Mouse (Mus musculus): ENCODE results near the gene Calu. TPM values are rescaled to one million over a fixed set of nuclear protein-coding genes. Genes with fewer than 3 reads are reported as not detected.

Gene Calu
- polyA plus RNA-seq, 1 experiment, result 183 TPM

DNA sequence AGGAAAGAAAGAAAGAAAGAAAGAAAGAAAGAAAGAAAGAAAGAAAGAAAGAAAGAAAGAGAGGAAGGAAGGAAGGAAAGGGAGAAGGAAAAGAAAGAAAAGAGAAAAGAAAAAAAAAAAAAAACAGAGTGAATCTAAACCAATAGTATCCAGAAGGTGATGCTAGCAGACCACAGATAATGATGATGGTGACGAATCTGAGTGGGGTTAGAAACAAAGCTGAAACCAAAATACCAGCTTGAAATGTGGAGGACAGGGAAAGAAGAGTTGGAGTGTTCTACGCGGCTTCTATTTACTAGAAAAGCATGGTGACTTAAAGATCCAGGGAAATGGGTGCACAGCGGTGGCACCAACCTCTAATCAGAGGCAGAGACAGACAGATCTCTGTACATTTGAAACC lies 43.9 kb downstream of the Calu start:
- H3ac ChIP-seq (ENCODE audit: control insufficient read depth, insufficient read length), result no peak overlapping the region
- no peaks in the 10 kb centered on the region for H3K79me2 ChIP-seq (ENCODE audit: control insufficient read depth, insufficient read depth)
- no peak overlapping the region for H3K4me3 ChIP-seq
- peak overlapping the region; percentile 42 for H3K4me2 ChIP-seq (ENCODE audit: low read depth)
- no peaks in the 10 kb centered on the region for H3K36me3 ChIP-seq (ENCODE audit: control insufficient read depth, insufficient read depth)
- no peaks in the 10 kb centered on the region for H3K27me3 ChIP-seq (ENCODE audit: control insufficient read depth, insufficient read depth, insufficient read length)
- TF ChIP-seq E2F4 (IDR thresholded peaks at IDR 0.05; ENCODE audit: insufficient read depth), result no peak
- no peak for TF ChIP-seq MYOG (IDR thresholded peaks at IDR 0.05; ENCODE audit: control insufficient read depth in 1 of 3, insufficient read depth in 1 of 3, insufficient read length in 2 of 3, low read depth in 2 of 3)
- TF ChIP-seq REST (IDR thresholded peaks at IDR 0.05; ENCODE audit: insufficient read depth, insufficient read length), result no peak
- no peak for TF ChIP-seq TCF3 (IDR thresholded peaks at IDR 0.05; ENCODE audit: insufficient read length, low read depth)
- TF ChIP-seq POLR2AphosphoS2 (IDR thresholded peaks at IDR 0.05; ENCODE audit: insufficient read length, low read depth), result no peak
- TF ChIP-seq MAX (IDR thresholded peaks at IDR 0.05; ENCODE audit: low read depth), result no peak
- TF ChIP-seq CEBPB (IDR thresholded peaks at IDR 0.05; ENCODE audit: insufficient read depth, poor library complexity, severe bottlenecking), result no peak
- TF ChIP-seq SRF (IDR thresholded peaks at IDR 0.05; ENCODE audit: control insufficient read depth, insufficient read length, low read depth), result no peak
- no peak for TF ChIP-seq USF1 (IDR thresholded peaks at IDR 0.05; ENCODE audit: low read depth)
- no peak for TF ChIP-seq TCF12 (IDR thresholded peaks at IDR 0.05; ENCODE audit: insufficient read depth, poor library complexity, severe bottlenecking)
- no peak for TF ChIP-seq POLR2A (IDR thresholded peaks at IDR 0.05; ENCODE audit: insufficient read length, low read depth)
- no peak for TF ChIP-seq MYOD1 (IDR thresholded peaks at IDR 0.05; ENCODE audit: control insufficient read depth in 1 of 3, insufficient read length in 2 of 3, low read depth in 2 of 3)

DNA sequence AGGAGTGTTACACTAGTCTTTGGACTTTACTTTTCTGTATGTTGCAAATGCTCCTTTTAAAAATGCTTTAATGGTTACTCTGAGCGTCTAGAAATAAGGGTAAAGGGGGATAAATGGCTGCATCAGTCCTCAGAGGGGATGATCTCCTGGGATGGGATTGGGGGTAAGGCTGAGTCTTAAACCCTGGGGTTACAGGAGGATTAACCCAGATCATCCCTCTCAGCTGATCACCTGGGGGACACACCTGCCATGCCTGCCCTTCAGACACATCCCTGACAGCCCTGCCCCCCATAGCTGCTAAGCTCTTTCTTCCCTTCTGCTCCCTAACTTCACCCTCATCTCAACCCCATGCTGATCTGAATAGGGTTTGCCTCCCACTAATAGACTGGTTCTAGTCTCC lies 46.4 kb downstream of the Calu start:
- H3K36me3 ChIP-seq (ENCODE audit: control insufficient read depth, insufficient read depth), result no peaks in the 10 kb centered on the region

DNA sequence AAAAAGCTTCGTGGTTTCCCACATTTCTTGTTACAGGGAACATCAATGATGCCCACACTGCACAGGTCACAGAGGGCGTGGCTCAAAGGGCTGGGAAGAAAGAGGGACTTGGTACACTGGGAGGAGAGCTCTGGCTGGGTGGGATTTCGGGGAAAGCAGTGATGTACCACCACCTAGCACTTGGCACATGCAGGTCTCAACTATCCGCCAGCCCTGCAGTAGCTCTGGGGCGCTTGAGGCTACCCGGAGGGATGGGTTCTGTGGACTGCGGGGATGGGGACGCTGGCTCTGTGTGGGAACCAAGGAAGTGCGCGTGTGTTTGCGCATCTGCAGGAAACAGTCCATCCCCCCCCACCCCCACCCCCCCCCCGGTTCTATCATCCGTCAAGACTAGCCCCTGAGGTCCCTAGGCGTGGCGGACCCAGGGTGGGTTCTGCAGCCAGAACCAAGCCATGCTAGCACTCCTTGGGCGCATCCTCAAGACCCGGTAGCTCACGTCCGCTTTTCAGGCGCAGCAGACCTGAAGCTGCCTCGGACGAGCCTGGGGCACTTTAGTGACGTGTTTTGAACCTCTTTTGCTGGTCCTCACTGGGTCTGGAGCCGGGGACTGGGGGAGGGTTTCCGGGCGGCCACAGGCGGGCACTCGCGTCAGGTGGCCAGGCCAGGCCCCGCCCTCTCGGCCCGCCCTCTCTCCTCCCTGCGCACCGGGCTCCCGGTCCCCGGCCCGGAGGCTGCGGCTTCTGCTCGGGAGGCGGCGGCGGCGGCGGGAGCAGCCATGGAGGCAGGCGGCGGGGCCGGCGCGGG lies 48.2 kb downstream of the Calu start, which contains the start of gene Ccdc136:
Gene Ccdc136 (plus strand): TSS at position 400 of the 804 bp plus-strand sequence.
- H3K4me3 ChIP-seq, result peak within 1 kb of the TSS; percentile 41
- TF ChIP-seq TCF12 (IDR thresholded peaks at IDR 0.05; ENCODE audit: insufficient read depth, poor library complexity, severe bottlenecking) (no peak), MYOG (IDR thresholded peaks at IDR 0.05; ENCODE audit: control insufficient read depth in 1 of 3, insufficient read depth in 1 of 3, insufficient read length in 2 of 3, low read depth in 2 of 3) (no peak), TCF3 (IDR thresholded peaks at IDR 0.05; ENCODE audit: insufficient read length, low read depth) (no peak), E2F4 (IDR thresholded peaks at IDR 0.05; ENCODE audit: insufficient read depth) (no peak), USF1 (IDR thresholded peaks at IDR 0.05; ENCODE audit: low read depth) (peak; percentile 52), POLR2A (IDR thresholded peaks at IDR 0.05; ENCODE audit: insufficient read length, low read depth) (peak; percentile 55)

More for the DNA sequence above, 46.4 kb downstream of the Calu start:
- Histone ChIP-seq H3ac (ENCODE audit: control insufficient read depth, insufficient read length) (no peak overlapping the region), H3K79me2 (ENCODE audit: control insufficient read depth, insufficient read depth) (no peaks in the 10 kb centered on the region), H3K4me3 (no peak overlapping the region), H3K4me2 (ENCODE audit: low read depth) (no peak overlapping the region), H3K27me3 (ENCODE audit: control insufficient read depth, insufficient read depth, insufficient read length) (no peaks in the 10 kb centered on the region)
- TF ChIP-seq POLR2AphosphoS2 (IDR thresholded peaks at IDR 0.05; ENCODE audit: insufficient read length, low read depth) (no peak), TCF12 (IDR thresholded peaks at IDR 0.05; ENCODE audit: insufficient read depth, poor library complexity, severe bottlenecking) (no peak), MYOG (IDR thresholded peaks at IDR 0.05; ENCODE audit: control insufficient read depth in 1 of 3, insufficient read depth in 1 of 3, insufficient read length in 2 of 3, low read depth in 2 of 3) (no peak), POLR2A (IDR thresholded peaks at IDR 0.05; ENCODE audit: insufficient read length, low read depth) (no peak), MYOD1 (IDR thresholded peaks at IDR 0.05; ENCODE audit: control insufficient read depth in 1 of 3, insufficient read length in 2 of 3, low read depth in 2 of 3) (no peak), TCF3 (IDR thresholded peaks at IDR 0.05; ENCODE audit: insufficient read length, low read depth) (no peak), SRF (IDR thresholded peaks at IDR 0.05; ENCODE audit: control insufficient read depth, insufficient read length, low read depth) (no peak)

DNA sequence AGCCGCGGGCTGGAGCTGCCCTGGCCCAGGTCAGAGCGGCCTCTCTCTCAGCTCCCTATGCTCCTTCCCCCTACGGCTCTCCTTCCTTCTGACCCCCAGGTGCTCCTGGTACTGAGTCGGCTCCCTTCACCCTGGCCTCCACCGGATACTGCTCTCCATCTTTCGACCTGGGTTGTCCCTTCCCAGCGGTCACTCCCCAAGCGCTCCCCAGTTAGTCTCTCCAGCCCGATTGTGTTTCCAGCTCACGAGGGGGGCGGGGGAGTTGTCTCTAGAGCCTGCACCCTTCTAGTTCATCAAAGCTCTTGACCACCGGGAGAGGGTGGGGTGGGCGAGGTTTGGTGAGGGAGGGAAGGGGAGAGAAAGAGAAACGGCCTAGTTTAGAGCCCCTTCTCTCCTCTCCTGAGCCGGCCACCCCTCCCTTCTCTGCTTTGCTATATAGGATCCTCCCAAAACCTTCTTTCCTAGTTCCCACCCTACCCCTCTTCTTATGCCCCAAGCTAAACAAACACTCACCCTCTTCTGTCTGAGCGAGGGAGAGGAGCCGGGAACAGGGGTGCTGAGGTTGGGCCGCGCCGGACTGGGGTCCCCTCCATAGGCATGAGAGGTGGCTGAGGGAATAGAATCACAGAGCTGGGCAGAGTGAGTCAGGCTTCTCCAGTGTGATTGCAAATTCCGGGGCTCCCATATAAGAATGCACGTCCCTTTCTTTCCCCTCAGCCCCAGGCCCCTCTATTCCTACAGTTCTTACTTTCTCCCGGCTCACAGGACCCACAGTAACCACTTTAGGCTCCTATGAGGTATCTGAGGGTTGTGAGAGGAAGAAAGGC lies 49.1 kb downstream of the Calu start:
- H3K4me2 ChIP-seq (ENCODE audit: low read depth), result peak overlapping the region; percentile 90
- H3K36me3 ChIP-seq (ENCODE audit: control insufficient read depth, insufficient read depth), result no peaks in the 10 kb centered on the region
- no peaks in the 10 kb centered on the region for H3K79me2 ChIP-seq (ENCODE audit: control insufficient read depth, insufficient read depth)
- peak overlapping the region; percentile 25 for H3ac ChIP-seq (ENCODE audit: control insufficient read depth, insufficient read length)
- no peaks in the 10 kb centered on the region for H3K27me3 ChIP-seq (ENCODE audit: control insufficient read depth, insufficient read depth, insufficient read length)
- H3K4me3 ChIP-seq, result peak overlapping the region; percentile 41
- TF ChIP-seq USF1 (IDR thresholded peaks at IDR 0.05; ENCODE audit: low read depth), result no peak
- TF ChIP-seq CEBPB (IDR thresholded peaks at IDR 0.05; ENCODE audit: insufficient read depth, poor library complexity, severe bottlenecking), result no peak
- no peak for TF ChIP-seq MYOG (IDR thresholded peaks at IDR 0.05; ENCODE audit: control insufficient read depth in 1 of 3, insufficient read depth in 1 of 3, insufficient read length in 2 of 3, low read depth in 2 of 3)
- TF ChIP-seq POLR2AphosphoS2 (IDR thresholded peaks at IDR 0.05; ENCODE audit: insufficient read length, low read depth), result no peak
- no peak for TF ChIP-seq E2F4 (IDR thresholded peaks at IDR 0.05; ENCODE audit: insufficient read depth)
- TF ChIP-seq POLR2A (IDR thresholded peaks at IDR 0.05; ENCODE audit: insufficient read length, low read depth), result no peak
- TF ChIP-seq REST (IDR thresholded peaks at IDR 0.05; ENCODE audit: insufficient read depth, insufficient read length), result no peak
- no peak for TF ChIP-seq TCF3 (IDR thresholded peaks at IDR 0.05; ENCODE audit: insufficient read length, low read depth)
- TF ChIP-seq SRF (IDR thresholded peaks at IDR 0.05; ENCODE audit: control insufficient read depth, insufficient read length, low read depth), result no peak
- TF ChIP-seq MAX (IDR thresholded peaks at IDR 0.05; ENCODE audit: low read depth), result no peak
- TF ChIP-seq TCF12 (IDR thresholded peaks at IDR 0.05; ENCODE audit: insufficient read depth, poor library complexity, severe bottlenecking), result no peak
- no peak for TF ChIP-seq MYOD1 (IDR thresholded peaks at IDR 0.05; ENCODE audit: control insufficient read depth in 1 of 3, insufficient read length in 2 of 3, low read depth in 2 of 3)

More for the DNA sequence above, 48.2 kb downstream of the Calu start, which contains the start of gene Ccdc136:
- peak within 1 kb of the TSS; percentile 90 for H3K4me2 ChIP-seq (ENCODE audit: low read depth)
- H3K27me3 ChIP-seq (ENCODE audit: control insufficient read depth, insufficient read depth, insufficient read length), result no peaks in the 10 kb centered on the region
- no peaks in the 10 kb centered on the region for H3K79me2 ChIP-seq (ENCODE audit: control insufficient read depth, insufficient read depth)
- H3ac ChIP-seq (ENCODE audit: control insufficient read depth, insufficient read length), result peak within 1 kb of the TSS; percentile 25
- H3K36me3 ChIP-seq (ENCODE audit: control insufficient read depth, insufficient read depth), result no peaks in the 10 kb centered on the region

Data from myocyte (in vitro differentiated cells).